Mouse (Mus musculus) forebrain, postnatal 0 days (tissue): ENCODE measurements around the gene Pla2g2f. TPM values are rescaled to one million over a fixed set of nuclear protein-coding genes. Genes with fewer than 3 reads are reported as not detected.
A peak's percentile ranks its signal among the peaks of the same experiment; 100 is the strongest.

Source experiments
- ATAC-seq: fragments of 200-750 bp; cut with Nextera tagmentation; 2 replicates; pipeline ENCODE4 v1.8.0; 2017; ENCODE audit warnings: mild to moderate bottlenecking, moderate library complexity
- DNase-seq: peaks from one replicate; pipeline ENCODE4 v3.0.0-alpha.2; 2015
- H3K27ac ChIP-seq: fragments of 300-500 bp; sonication (generic); 2 replicates; pipeline ENCODE4 v1.5.1; 2014; ENCODE audit warnings: low read depth, mild to moderate bottlenecking, antibody characterized with exemption, low read length, moderate library complexity, mixed read lengths
- H3K27me3 ChIP-seq: fragments of 300-500 bp; sonication (generic); 2 replicates; pipeline ENCODE4 v1.6.1; 2014; ENCODE audit warnings: mild to moderate bottlenecking, low read length, mixed read lengths; ENCODE audit not compliant: insufficient read depth
- H3K36me3 ChIP-seq: fragments of 300-500 bp; sonication (generic); 2 replicates; pipeline ENCODE4 v1.6.1; 2014; ENCODE audit warnings: mild to moderate bottlenecking, moderate library complexity; ENCODE audit not compliant: insufficient read depth
- H3K4me1 ChIP-seq: fragments of 300-500 bp; sonication (generic); 2 replicates; pipeline ENCODE4 v1.6.1; 2014; ENCODE audit warnings: antibody characterized with exemption; ENCODE audit not compliant: insufficient read depth
- H3K4me2 ChIP-seq: fragments of 300-500 bp; sonication (generic); 2 replicates; pipeline ENCODE4 v1.6.1; 2014; ENCODE audit warnings: low read depth, mild to moderate bottlenecking, moderate library complexity
- H3K4me3 ChIP-seq: fragments of 300-500 bp; sonication (generic); 2 replicates; pipeline ENCODE4 v1.5.1; 2014; ENCODE audit warnings: low read depth, low read length, mixed read lengths
- H3K9ac ChIP-seq: fragments of 300-500 bp; sonication (generic); 2 replicates; pipeline ENCODE4 v1.6.1; 2014; ENCODE audit warnings: mild to moderate bottlenecking
- H3K9me3 ChIP-seq: fragments of 300-500 bp; sonication (generic); 2 replicates; pipeline ENCODE4 v1.6.1; 2016; ENCODE audit warnings: low read length
- CTCF ChIP-seq: sonication (generic); IDR thresholded peaks from 2 replicates; pipeline ENCODE4 v1.5.1; 2016; ENCODE audit warnings: antibody characterized with exemption, control low read depth, low read depth
- WGBS: fragments of 180-500 bp; shearing (Covaris S2); extraction: QIAGEN DNeasy Blood & Tissue Kit; methylation state at CpG from one replicate; pipeline ENCODE4 v1.1.7; 2014; 5-methylcytosine and 5-hydroxymethylcytosine counted together
- polyA plus RNA-seq: library from polyadenylated mRNA; unstranded; fragments of >200 nt; fragmentation: Nextera tagmentation; extraction: Ambion mirVana; gene quantifications from 2 replicates; pipeline ENCODE4 v1.2.1, GENCODE M21; 2015
- total RNA-seq: library from RNA; depleted of rRNA; stranded (reverse); fragments of >200 nt; gene quantifications from 2 replicates; pipeline ENCODE4 v1.2.3, GENCODE M21; 2014

Gene Pla2g2f
- total and polyA plus RNA-seq, 2 experiments from 2014 or later, result not detected

- no peak for TF ChIP-seq CTCF
- Histone ChIP-seq H3K4me3 (no peak overlapping the region), H3K27ac (0 out of 2 replicates have a peak overlapping the region, but pooled peaks have one; percentile 40), H3K9ac (no peak overlapping the region), H3K4me1 (peaks cover 16% of the 10 kb centered on the region), H3K36me3 (no peaks in the 10 kb centered on the region), H3K4me2 (peak overlapping the region; percentile 23), H3K9me3 (no peaks in the 10 kb centered on the region), H3K27me3 (no peaks in the 10 kb centered on the region)
- ATAC-seq (peak; percentile 76), DNase-seq (peak; percentile 79)
- 45% methylated on average over 11 of the region's 11 CpGs for WGBS
Measured at GRCm38 (mm10) chr4:138710633-138711032, 46.8 kb downstream of the Pla2g2f start.

DNA sequence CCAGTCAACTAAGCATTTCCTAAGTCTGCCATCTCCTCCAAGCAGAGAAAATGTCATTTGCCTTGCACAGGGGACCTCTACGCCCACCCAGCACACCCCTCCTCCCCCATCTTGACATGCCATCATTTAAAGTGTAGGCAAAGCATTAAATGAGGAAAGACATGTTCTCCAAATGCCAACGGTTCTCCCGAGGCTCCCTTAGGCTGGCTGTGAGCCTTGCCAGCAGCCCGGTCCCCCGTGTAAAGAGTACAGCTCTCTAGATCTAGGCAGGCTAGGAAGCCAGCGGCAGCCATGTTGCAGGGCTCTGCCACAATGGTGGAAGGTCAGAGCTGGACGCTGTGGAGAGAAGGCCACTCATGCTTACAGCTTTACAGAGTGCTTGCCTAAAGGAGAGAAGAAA lies 47.5 kb downstream of the Pla2g2f start:
- H3K4me1 ChIP-seq, result peaks cover 16% of the 10 kb centered on the region
- H3K4me3 ChIP-seq, result no peak overlapping the region
- H3K27me3 ChIP-seq, result no peaks in the 10 kb centered on the region
- no peak overlapping the region for H3K9ac ChIP-seq
- DNase-seq, result peak; percentile 38
- WGBS, result 50% methylated on average over 7 of the region's 7 CpGs
- H3K4me2 ChIP-seq, result no peak overlapping the region
- H3K36me3 ChIP-seq, result no peaks in the 10 kb centered on the region
- no peaks in the 10 kb centered on the region for H3K9me3 ChIP-seq
- peak; percentile 32 for ATAC-seq
- no peak for TF ChIP-seq CTCF
- H3K27ac ChIP-seq, result peak overlapping the region; percentile 36

- no peak for TF ChIP-seq CTCF
- WGBS, result 91% methylated on average over 11 of the region's 11 CpGs
- DNase-seq (no peak), ATAC-seq (no peak)
- Histone ChIP-seq H3K36me3 (no peaks in the 10 kb centered on the region), H3K9ac (no peak overlapping the region), H3K9me3 (no peaks in the 10 kb centered on the region), H3K4me2 (no peak overlapping the region), H3K27ac (no peak overlapping the region), H3K4me3 (no peak overlapping the region), H3K27me3 (no peaks in the 10 kb centered on the region), H3K4me1 (peaks cover 16% of the 10 kb centered on the region)
Measured at GRCm38 (mm10) chr4:138709246-138709645, 48.2 kb downstream of the Pla2g2f start.

DNA sequence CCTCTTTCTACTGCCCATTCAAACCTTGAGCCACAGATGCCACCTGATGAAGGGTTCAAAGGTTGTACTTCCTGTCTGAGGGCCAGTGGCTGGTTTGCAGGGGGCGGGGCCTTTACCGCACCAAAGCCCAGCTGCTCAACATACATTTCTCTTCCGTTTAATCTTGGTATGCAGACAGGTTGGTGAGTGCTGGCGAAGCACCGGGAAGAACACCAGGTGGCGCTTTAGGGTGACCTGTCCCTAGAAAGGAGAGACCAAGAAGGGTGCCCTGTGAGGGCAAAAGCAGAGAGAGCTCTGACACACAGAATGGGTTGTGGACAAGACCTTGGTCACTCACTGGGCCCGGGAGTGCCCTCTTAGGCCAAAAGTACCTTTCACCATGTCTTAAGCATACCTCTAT lies 48.8 kb downstream of the Pla2g2f start:
- DNase-seq (peak; percentile 56), ATAC-seq (no peak)
- 18% methylated on average over 7 of the region's 7 CpGs for WGBS
- Histone ChIP-seq H3K4me2 (no peak overlapping the region), H3K4me1 (peaks cover 16% of the 10 kb centered on the region), H3K9ac (no peak overlapping the region), H3K27ac (no peak overlapping the region), H3K36me3 (no peaks in the 10 kb centered on the region), H3K27me3 (no peaks in the 10 kb centered on the region), H3K4me3 (no peak overlapping the region), H3K9me3 (no peaks in the 10 kb centered on the region)
- peak; percentile 67 for TF ChIP-seq CTCF

DNA sequence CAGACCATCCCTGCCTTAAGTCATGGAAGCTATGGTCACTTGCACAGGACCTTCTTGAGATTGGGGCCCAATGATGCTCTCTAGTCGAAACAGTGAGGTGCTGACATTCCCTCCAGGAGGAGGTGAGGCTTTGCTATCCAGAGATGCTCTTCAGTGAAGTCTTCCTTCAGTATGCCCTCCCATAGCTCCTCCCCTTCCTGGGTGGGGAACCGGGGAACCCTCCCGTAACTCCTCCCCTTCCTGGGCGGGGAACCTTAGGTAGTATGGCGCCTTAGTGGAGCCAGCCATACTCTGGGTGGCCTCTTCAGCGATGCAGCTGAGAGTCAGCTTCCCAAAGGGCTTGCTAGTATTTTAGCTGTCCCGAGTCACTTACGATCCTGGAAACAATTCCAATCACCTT lies 50.8 kb downstream of the Pla2g2f start:
- no peaks in the 10 kb centered on the region for H3K9me3 ChIP-seq
- 95% methylated on average over 8 of the region's 8 CpGs for WGBS
- no peaks in the 10 kb centered on the region for H3K27me3 ChIP-seq
- no peak overlapping the region for H3K4me3 ChIP-seq
- H3K4me2 ChIP-seq, result no peak overlapping the region
- DNase-seq (no peak), ATAC-seq (no peak)
- peaks cover 16% of the 10 kb centered on the region for H3K4me1 ChIP-seq
- no peak overlapping the region for H3K9ac ChIP-seq
- H3K36me3 ChIP-seq, result no peaks in the 10 kb centered on the region
- TF ChIP-seq CTCF, result no peak
- H3K27ac ChIP-seq, result no peak overlapping the region

DNA sequence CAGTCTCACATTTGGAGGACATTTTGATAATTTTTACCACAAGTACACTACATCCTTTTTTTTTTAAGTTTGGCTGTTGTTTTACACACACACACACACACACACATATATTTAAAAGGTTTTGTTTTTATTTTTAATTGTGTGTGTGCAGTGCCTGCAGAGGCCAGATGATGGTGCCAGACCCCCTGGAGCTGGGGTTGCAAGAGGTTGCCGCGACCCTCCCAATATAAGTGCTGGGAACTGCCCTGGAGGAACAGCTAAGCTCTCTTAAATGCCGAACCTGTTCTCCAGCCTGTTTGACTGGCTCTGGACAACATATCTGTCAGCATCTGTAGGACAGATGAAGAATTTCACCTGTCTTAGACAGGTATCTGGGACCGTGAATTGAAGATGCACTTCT lies 53.3 kb downstream of the Pla2g2f start:
- 93% methylated on average over 4 of the region's 4 CpGs for WGBS
- Histone ChIP-seq H3K4me2 (no peak overlapping the region), H3K27me3 (no peaks in the 10 kb centered on the region), H3K9ac (no peak overlapping the region), H3K4me1 (0 out of 2 replicates have a peak, but pooled peaks cover 3% of the 10 kb centered on the region), H3K4me3 (no peak overlapping the region), H3K36me3 (no peaks in the 10 kb centered on the region), H3K27ac (no peak overlapping the region), H3K9me3 (no peaks in the 10 kb centered on the region)
- no peak for DNase-seq
- ATAC-seq, result no peak
- peak; percentile 14; the same call in 1 of the 2 replicates for TF ChIP-seq CTCF

DNA sequence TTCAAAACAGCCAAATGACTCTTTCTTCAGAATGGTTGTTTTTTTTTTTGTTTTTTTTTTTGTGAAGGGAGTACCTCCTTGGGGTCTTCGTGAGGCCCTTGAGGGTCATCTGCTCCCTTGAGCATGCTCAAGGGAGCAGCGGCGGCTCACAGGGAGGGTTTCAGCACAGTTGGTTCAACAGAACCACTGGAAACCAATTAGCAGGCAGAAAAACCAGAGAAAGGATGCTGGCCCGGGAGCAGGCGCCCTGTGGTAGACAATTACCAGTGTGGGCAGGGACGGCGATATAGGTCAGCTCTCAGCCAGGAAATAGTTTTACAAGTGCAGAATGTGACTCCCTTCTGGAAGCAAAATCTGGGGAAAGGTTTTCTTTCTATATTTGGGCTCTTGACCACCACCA lies 53.8 kb downstream of the Pla2g2f start:
- no peaks in the 10 kb centered on the region for H3K27me3 ChIP-seq
- no peaks in the 10 kb centered on the region for H3K9me3 ChIP-seq
- no peak overlapping the region for H3K9ac ChIP-seq
- H3K4me3 ChIP-seq, result no peak overlapping the region
- no peak for DNase-seq
- no peak overlapping the region for H3K4me2 ChIP-seq
- TF ChIP-seq CTCF, result no peak
- H3K27ac ChIP-seq, result no peak overlapping the region
- no peaks in the 10 kb centered on the region for H3K36me3 ChIP-seq
- no peak for ATAC-seq
- H3K4me1 ChIP-seq, result 0 out of 2 replicates have a peak, but pooled peaks cover 3% of the 10 kb centered on the region
- 25% methylated on average over 7 of the region's 7 CpGs for WGBS
